Mouse (Mus musculus): ENCODE measurements around the gene Rp9. TPM values are rescaled to one million over a fixed set of nuclear protein-coding genes. Genes with fewer than 3 reads are reported as not detected.

The Rp9 gene
- polyA plus RNA-seq, 1 experiment from 2014 or later = 64.8 TPM

DNA sequence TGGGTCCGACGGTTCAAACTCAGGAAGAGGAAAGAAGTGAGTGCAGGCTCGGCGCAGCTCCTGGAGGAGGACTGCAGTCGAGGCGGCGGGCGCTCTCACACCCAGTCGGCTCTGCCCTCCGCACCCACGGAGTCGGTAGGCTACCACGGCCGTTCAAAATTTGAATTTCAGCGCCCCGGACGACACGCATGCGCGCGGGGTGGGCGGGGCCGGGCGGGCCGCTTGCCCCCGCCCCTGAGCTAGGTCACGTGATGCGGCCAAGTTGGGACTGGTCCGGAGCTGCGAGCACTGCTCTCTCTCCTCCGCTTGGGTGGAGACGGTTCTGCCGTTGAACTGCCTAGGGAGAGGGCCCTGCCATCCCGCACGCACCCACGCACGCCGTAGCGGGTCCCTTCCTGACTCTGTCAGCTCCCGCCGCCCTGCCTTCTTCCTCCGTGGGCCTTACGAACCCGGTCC is 80.5 kb downstream of the Rp9 start, which contains the start of gene Anln:
Anln (minus strand) TSS at position 168 of the 456 bp plus-strand sequence.
- Histone ChIP-seq H3K36me3 (no peaks in the 10 kb centered on the region), H3K27me3 (no peaks in the 10 kb centered on the region), H3K9ac (replicated peaks) (peak within 1 kb of the TSS; percentile 81), H3K4me2 (replicated peaks) (peak within 1 kb of the TSS; percentile 95), H3K27ac (peak within 1 kb of the TSS; percentile 74), H3K4me1 (replicated peaks) (peaks cover 21% of the 10 kb centered on the region), H3K9me3 (no peaks in the 10 kb centered on the region), H3K4me3 (replicated peaks) (peak within 1 kb of the TSS; percentile 88)
- peak; percentile 97 for ATAC-seq
- WGBS = 0% methylated on average over 44 of the region's 44 CpGs

- H3K4me1 ChIP-seq (replicated peaks) = peaks cover 21% of the 10 kb centered on the region
- H3K4me3 ChIP-seq (replicated peaks) = peak overlapping the region; percentile 88
- no peaks in the 10 kb centered on the region for H3K9me3 ChIP-seq
- peak overlapping the region; percentile 74 for H3K27ac ChIP-seq
- peak overlapping the region; percentile 95 for H3K4me2 ChIP-seq (replicated peaks)
- no peaks in the 10 kb centered on the region for H3K27me3 ChIP-seq
- 0% methylated on average over 41 of the region's 41 CpGs for WGBS
- peak overlapping the region; percentile 81 for H3K9ac ChIP-seq (replicated peaks)
- no peaks in the 10 kb centered on the region for H3K36me3 ChIP-seq
- ATAC-seq = peak; percentile 86
Measured at GRCm38 (mm10) chr9:22388401-22388980, 81.1 kb downstream of the Rp9 start.

DNA sequence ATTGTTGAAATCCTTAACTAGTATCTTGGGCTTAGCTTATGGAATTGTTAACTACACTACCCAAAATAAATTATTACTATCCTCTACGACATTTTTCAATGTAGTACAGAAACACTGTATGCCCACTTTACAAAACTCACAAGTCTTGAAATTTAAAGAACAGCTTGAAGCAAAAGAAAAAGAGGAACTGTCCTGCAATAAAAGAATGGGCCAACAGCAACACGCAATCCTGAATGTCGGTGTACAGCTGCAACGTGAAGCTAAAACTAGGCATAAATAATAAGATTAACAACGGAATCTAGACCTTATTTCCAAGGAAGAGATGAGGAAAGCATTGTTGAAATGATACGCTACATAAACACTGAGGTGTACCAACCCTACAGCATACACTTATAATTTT is 81.6 kb downstream of the Rp9 start:
- Histone ChIP-seq H3K4me1 (replicated peaks) (peaks cover 21% of the 10 kb centered on the region), H3K27me3 (no peaks in the 10 kb centered on the region), H3K4me3 (replicated peaks) (peak overlapping the region; percentile 88), H3K27ac (no peak overlapping the region), H3K9me3 (no peaks in the 10 kb centered on the region), H3K9ac (replicated peaks) (peak overlapping the region; percentile 81), H3K36me3 (no peaks in the 10 kb centered on the region), H3K4me2 (replicated peaks) (peak overlapping the region; percentile 95)
- ATAC-seq = no peak
- 19% methylated on average over 6 of the region's 6 CpGs for WGBS

- Histone ChIP-seq H3K36me3 (peaks cover 7% of the 10 kb centered on the region), H3K9me3 (no peaks in the 10 kb centered on the region), H3K4me3 (replicated peaks) (no peak overlapping the region), H3K27ac (no peak overlapping the region), H3K4me1 (replicated peaks) (peaks cover 21% of the 10 kb centered on the region), H3K4me2 (replicated peaks) (no peak overlapping the region), H3K27me3 (no peaks in the 10 kb centered on the region), H3K9ac (replicated peaks) (no peak overlapping the region)
- WGBS = 74% methylated on average over 2 of the region's 2 CpGs
- ATAC-seq = no peak
Measured at GRCm38 (mm10) chr9:22385890-22386289, 83.7 kb downstream of the Rp9 start.

DNA sequence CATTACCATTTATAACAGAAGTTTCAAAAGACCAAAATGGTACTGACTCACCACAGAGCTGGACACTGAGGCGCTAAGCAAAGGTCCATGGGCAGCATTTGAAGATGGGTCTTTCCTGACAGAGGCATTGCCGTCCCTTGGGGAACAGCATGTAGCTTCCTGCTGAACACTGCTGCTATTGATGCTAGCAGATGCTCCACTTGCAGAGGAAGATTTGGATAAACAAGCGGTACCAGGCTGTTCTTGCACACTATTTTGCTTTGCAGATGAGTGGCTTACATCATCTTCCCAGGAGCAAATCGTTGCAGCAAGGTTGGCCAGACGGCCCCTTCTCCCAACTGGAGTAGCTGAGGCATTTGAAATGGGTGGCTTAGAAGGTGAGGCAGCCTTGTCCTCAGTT is 93.5 kb downstream of the Rp9 start:
- no peaks in the 10 kb centered on the region for H3K9me3 ChIP-seq
- H3K4me2 ChIP-seq (replicated peaks) = no peak overlapping the region
- peaks cover 45% of the 10 kb centered on the region for H3K36me3 ChIP-seq
- no peak for ATAC-seq
- no peaks in the 10 kb centered on the region for H3K4me1 ChIP-seq (replicated peaks)
- no peak overlapping the region for H3K27ac ChIP-seq
- WGBS = 79% methylated on average over 5 of the region's 5 CpGs
- no peak overlapping the region for H3K9ac ChIP-seq (replicated peaks)
- H3K4me3 ChIP-seq (replicated peaks) = no peak overlapping the region
- no peaks in the 10 kb centered on the region for H3K27me3 ChIP-seq

DNA sequence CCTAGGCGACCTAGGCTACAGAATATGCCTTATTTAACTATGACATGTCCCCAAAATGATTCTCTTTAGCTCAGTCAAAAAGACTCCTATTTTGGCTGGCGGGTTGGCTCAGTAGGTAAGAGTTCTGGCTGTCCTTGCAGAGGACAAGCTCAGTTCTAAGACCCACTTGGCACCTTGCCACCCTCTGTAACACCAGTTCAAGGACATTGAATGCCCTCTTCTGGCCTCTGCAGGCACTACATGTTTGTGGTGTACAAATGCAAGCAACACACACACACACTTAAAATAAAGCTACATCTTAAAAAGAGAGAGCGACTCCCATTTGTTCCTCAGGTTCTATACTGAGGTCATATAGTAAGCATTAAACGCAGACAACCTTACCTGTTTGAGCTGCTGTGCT is 96.8 kb downstream of the Rp9 start:
- Histone ChIP-seq H3K27me3 (no peaks in the 10 kb centered on the region), H3K4me1 (replicated peaks) (no peaks in the 10 kb centered on the region), H3K9me3 (no peaks in the 10 kb centered on the region), H3K9ac (replicated peaks) (no peak overlapping the region), H3K4me3 (replicated peaks) (no peak overlapping the region), H3K27ac (no peak overlapping the region), H3K4me2 (replicated peaks) (no peak overlapping the region), H3K36me3 (peaks cover 37% of the 10 kb centered on the region)
- WGBS = 97% methylated on average over 4 of the region's 4 CpGs
- ATAC-seq = no peak

DNA sequence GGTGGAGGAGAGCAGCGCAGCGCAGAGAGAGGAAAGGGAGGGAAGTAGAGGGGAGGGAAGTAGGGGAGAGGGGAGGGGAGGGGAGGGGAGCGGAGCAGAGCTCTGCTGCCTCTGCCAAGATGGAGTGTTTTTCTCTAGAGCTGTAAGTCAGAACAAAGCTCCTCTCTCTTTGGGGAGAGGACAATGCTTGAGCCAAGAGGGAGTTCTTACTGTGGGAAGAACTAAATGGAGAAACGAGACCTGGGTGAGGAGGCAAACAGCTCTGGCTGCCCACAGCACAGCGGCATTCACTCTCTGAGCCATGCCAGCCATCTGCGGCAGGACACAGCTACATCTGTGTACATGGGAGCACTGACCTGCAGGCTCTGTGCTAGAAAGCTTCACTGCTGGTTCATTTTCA is 101.5 kb downstream of the Rp9 start:
- Histone ChIP-seq H3K4me2 (replicated peaks) (no peak overlapping the region), H3K4me1 (replicated peaks) (no peaks in the 10 kb centered on the region), H3K9ac (replicated peaks) (no peak overlapping the region), H3K4me3 (replicated peaks) (no peak overlapping the region), H3K27ac (no peak overlapping the region), H3K27me3 (no peaks in the 10 kb centered on the region), H3K36me3 (peaks cover 38% of the 10 kb centered on the region), H3K9me3 (no peaks in the 10 kb centered on the region)
- no peak for ATAC-seq
- WGBS = 79% methylated on average over 6 of the region's 6 CpGs

DNA sequence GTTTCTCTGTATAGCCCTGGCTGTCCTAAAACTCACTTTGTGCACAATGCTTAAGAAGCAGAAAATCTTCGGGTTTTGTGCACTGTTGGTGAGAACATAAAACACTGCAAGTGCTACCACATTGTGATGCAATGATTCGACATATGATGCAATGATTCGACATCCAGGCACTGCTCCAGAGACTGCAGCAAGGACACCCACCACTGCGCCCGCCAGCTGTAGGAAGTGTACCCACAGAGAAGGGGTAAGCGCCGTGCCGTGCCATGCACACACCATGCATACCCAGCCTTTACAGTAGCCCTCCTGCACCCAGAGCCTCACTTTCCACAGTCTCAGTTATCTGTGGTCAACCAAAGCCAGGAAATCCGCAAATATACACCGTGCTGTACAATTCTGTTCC is 102.9 kb downstream of the Rp9 start:
- no peak for ATAC-seq
- 98% methylated on average over 10 of the region's 10 CpGs for WGBS
- Histone ChIP-seq H3K4me3 (replicated peaks) (no peak overlapping the region), H3K4me1 (replicated peaks) (no peaks in the 10 kb centered on the region), H3K4me2 (replicated peaks) (no peak overlapping the region), H3K27me3 (no peaks in the 10 kb centered on the region), H3K27ac (no peak overlapping the region), H3K9ac (replicated peaks) (no peak overlapping the region), H3K36me3 (peaks cover 46% of the 10 kb centered on the region), H3K9me3 (no peaks in the 10 kb centered on the region)

DNA sequence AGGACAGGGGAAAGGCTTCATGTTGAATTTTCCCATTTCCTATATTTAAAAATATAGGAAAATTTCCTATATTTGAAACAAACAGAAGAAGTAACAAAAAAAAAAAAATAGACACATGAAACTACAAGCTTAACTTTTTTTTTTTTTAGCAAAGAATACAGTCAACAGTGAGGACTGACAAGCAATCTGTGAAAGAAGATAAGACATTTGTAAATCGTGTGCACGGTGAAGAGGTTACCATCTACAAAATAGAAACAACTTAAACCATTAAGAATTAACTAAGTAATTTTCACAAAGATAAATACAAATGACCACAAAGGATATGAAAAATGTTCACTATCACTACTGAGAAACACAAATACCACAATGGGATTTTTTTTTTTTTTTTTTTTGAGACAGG is 103.3 kb downstream of the Rp9 start:
- H3K27me3 ChIP-seq = no peaks in the 10 kb centered on the region
- peaks cover 42% of the 10 kb centered on the region for H3K36me3 ChIP-seq
- H3K9me3 ChIP-seq = no peaks in the 10 kb centered on the region
- H3K4me1 ChIP-seq (replicated peaks) = no peaks in the 10 kb centered on the region
- 97% methylated on average over 2 of the region's 2 CpGs for WGBS
- no peak overlapping the region for H3K9ac ChIP-seq (replicated peaks)
- H3K27ac ChIP-seq = no peak overlapping the region
- no peak overlapping the region for H3K4me2 ChIP-seq (replicated peaks)
- no peak overlapping the region for H3K4me3 ChIP-seq (replicated peaks)
- ATAC-seq = no peak

Other genes with a start within 250 kb of the Rp9 start
- 10.1 and 13.4 TPM in 2 replicates for gene Zfp809, start 244.0 kb downstream of the Rp9 start, polyA plus RNA-seq (2015; fragmentation: Nextera tagmentation; extraction: Ambion mirVana)
- 9.7 and 10.0 TPM in 2 replicates for gene Zfp599, start 209.8 kb downstream of the Rp9 start, polyA plus RNA-seq (2015; fragmentation: Nextera tagmentation; extraction: Ambion mirVana)
- gene Zfp810, start 162.1 kb downstream of the Rp9 start, polyA plus RNA-seq (2015; fragmentation: Nextera tagmentation; extraction: Ambion mirVana) = 39.9 and 43.3 TPM in 2 replicates
- 10.7 and 12.1 TPM in 2 replicates for gene Anln, start 80.6 kb downstream of the Rp9 start, polyA plus RNA-seq (2015; fragmentation: Nextera tagmentation; extraction: Ambion mirVana)
- 9.2 and 9.9 TPM in 2 replicates for gene 9530077C05Rik, start 58.2 kb downstream of the Rp9 start, polyA plus RNA-seq (2015; fragmentation: Nextera tagmentation; extraction: Ambion mirVana)
- not detected in 2 replicates for gene Gm17545, start 15.5 kb downstream of the Rp9 start, polyA plus RNA-seq (2015; fragmentation: Nextera tagmentation; extraction: Ambion mirVana)
- 22.5 and 23.8 TPM in 2 replicates for gene Bbs9, start 6.0 kb upstream of the Rp9 start, polyA plus RNA-seq (2015; fragmentation: Nextera tagmentation; extraction: Ambion mirVana)

Data from midbrain, embryonic 13.5 days (tissue).